Mouse (Mus musculus) embryonic facial prominence, embryonic 12.5 days (tissue): ENCODE measurements around the gene Olfr466. TPM values are rescaled to one million over a fixed set of nuclear protein-coding genes. Genes with fewer than 3 reads are reported as not detected.

Source experiments
- ATAC-seq: fragments of 200-750 bp; cut with Nextera tagmentation; 2 replicates; pipeline ENCODE4 v1.8.0; 2017; ENCODE audit not compliant: insufficient number of reproducible peaks, insufficient read depth, low FRiP score, low TSS enrichment
- H3K27ac ChIP-seq: fragments of 300-500 bp; sonication (generic); 2 replicates; pipeline ENCODE4 v1.5.1; 2016; ENCODE audit warnings: mild to moderate bottlenecking
- H3K27me3 ChIP-seq: fragments of 300-500 bp; sonication (generic); 2 replicates; pipeline ENCODE4 v1.6.1; 2016; ENCODE audit warnings: mild to moderate bottlenecking, moderate library complexity
- H3K36me3 ChIP-seq: fragments of 300-500 bp; sonication (generic); 2 replicates; pipeline ENCODE4 v1.6.1; 2016; ENCODE audit warnings: mild to moderate bottlenecking
- H3K4me1 ChIP-seq: fragments of 300-500 bp; sonication (generic); 2 replicates; pipeline ENCODE4 v1.6.1; 2016
- H3K4me2 ChIP-seq: fragments of 300-500 bp; sonication (generic); replicated peaks from 2 replicates; pipeline ENCODE4 v1.6.1; 2016; ENCODE audit warnings: mild to moderate bottlenecking, moderate library complexity
- H3K4me3 ChIP-seq: fragments of 300-500 bp; sonication (generic); 2 replicates; pipeline ENCODE4 v1.5.1; 2016; ENCODE audit warnings: mild to moderate bottlenecking
- H3K9ac ChIP-seq: fragments of 300-500 bp; sonication (generic); 2 replicates; pipeline ENCODE4 v1.6.1; 2016; ENCODE audit warnings: mild to moderate bottlenecking, moderate library complexity
- H3K9me3 ChIP-seq: fragments of 300-500 bp; sonication (generic); 2 replicates; pipeline ENCODE4 v1.6.1; 2016; ENCODE audit warnings: mild to moderate bottlenecking, moderate library complexity
- WGBS: fragments of 180-500 bp; shearing (Covaris S2); methylation state at CpG from one replicate; pipeline ENCODE4 v1.1.7; 2016; 5-methylcytosine and 5-hydroxymethylcytosine counted together
- polyA plus RNA-seq: library from polyadenylated mRNA; unstranded; fragments of >200 nt; fragmentation: Nextera tagmentation; extraction: Ambion mirVana; gene quantifications from 2 replicates; pipeline ENCODE4 v1.2.1, GENCODE M21; 2016

The Olfr466 gene
- polyA plus RNA-seq, 1 experiment from 2014 or later: not detected

DNA sequence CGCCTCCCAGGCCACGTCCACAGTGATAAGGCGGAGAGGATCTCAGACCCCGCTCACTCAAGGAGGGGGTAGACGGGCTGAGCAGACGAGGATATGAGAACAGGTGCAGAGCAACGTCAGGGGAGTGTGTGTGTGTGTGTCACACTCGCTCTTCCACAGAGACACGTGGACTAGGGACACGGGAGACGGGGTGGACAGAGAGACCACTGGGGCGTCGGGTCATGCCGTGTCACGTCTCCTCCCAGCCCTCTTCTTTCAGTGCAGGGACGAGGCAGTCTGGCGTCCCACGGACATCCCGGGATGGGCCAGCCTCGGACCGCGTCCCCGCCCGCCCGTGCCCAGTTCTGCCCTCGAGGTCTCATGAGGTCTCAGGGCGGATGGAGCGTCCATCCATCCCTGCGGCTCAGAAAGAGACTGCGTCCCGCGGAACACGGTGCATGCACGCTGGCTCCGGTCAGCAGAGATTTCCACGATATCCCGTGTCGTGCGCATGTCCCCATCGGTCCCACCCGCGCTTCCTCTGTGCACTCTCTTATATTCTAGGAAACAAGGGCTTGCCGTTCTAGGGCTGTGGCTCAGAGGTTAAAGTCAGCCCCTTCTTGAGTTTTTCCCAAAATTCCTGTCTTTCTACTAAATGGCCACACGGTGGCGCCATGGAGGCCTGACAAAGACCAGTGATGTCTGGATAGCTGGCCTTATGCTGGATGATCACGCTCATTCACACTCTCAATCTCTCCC is 25.9 kb downstream of the Olfr466 start:
- 0 out of 2 replicates have a peak overlapping the region, but pooled peaks have one; percentile 5 for H3K4me3 ChIP-seq
- peak overlapping the region; percentile 43 for H3K4me2 ChIP-seq
- no peak overlapping the region for H3K9ac ChIP-seq
- no peak overlapping the region for H3K27ac ChIP-seq
- H3K4me1 ChIP-seq: no peaks in the 10 kb centered on the region
- no peak for ATAC-seq
- no peaks in the 10 kb centered on the region for H3K27me3 ChIP-seq
- 0 out of 2 replicates have a peak, but pooled peaks cover 3% of the 10 kb centered on the region for H3K9me3 ChIP-seq
- WGBS: 18% methylated on average over 46 of the region's 46 CpGs
- H3K36me3 ChIP-seq: no peaks in the 10 kb centered on the region

DNA sequence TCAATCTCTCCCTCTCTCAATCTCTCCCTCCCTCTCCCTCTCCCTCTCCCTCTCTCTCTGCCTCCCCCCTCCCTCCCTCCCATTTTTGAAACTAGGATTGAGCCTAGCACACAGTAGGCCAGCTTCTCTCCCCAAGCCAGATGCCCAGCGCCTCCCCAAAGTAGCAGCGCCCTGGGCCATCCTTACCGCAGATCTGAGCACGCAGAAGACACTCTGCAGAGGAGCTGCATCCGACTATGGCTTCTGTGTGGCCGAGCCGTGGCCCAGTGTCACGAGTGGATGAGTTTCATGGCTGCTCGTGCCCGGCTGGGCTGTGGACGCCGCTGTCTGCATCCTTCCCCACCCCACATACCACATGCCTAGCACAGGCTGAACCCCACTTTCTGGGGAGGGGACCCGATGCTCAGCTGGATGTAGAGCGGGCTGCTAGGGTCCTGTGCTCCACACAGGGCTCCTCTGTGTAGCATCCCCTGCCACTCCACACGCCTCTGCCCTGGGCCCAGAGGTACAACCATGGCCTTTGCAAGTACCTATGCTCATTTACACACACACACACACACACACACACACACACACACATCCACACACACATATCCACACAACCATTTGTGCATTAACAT is 26.5 kb downstream of the Olfr466 start:
- Histone ChIP-seq H3K9me3 (no peaks in the 10 kb centered on the region), H3K9ac (no peak overlapping the region), H3K27me3 (no peaks in the 10 kb centered on the region), H3K27ac (no peak overlapping the region), H3K36me3 (no peaks in the 10 kb centered on the region), H3K4me2 (no peak overlapping the region), H3K4me1 (no peaks in the 10 kb centered on the region), H3K4me3 (no peak overlapping the region)
- ATAC-seq: no peak
- WGBS: 56% methylated on average over 15 of the region's 15 CpGs

DNA sequence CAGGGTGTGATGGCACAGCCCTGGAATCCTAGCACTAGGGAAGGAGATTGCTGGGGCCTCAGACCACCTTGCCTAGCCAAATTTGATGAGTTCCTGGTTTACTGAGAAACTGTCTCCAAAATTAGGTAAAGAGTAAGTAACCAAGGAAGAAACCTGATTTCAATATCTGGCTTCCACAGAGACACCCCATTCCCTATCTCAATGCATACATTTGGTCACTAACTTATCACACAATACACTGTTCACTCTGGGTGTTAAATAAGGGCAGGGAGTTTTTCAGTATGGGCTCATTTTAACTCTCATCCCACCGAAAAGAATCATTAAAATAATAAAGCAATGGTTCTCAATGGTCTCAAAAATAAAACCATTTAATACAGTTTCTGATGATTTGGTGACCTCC is 50.6 kb downstream of the Olfr466 start:
- H3K9me3 ChIP-seq: no peaks in the 10 kb centered on the region
- no peak overlapping the region for H3K9ac ChIP-seq
- 66% methylated on average over 1 of the region's 1 CpGs for WGBS
- H3K36me3 ChIP-seq: no peaks in the 10 kb centered on the region
- no peaks in the 10 kb centered on the region for H3K27me3 ChIP-seq
- H3K4me2 ChIP-seq: no peak overlapping the region
- ATAC-seq: no peak
- no peak overlapping the region for H3K27ac ChIP-seq
- H3K4me3 ChIP-seq: no peak overlapping the region
- H3K4me1 ChIP-seq: no peaks in the 10 kb centered on the region

Other genes with a start within 250 kb of the Olfr466 start
- 0.03 and 0.33 TPM in 2 replicates for gene Cntnap3, start 246.3 kb upstream of the Olfr466 start, polyA plus RNA-seq
- gene Spata31, start 232.8 kb upstream of the Olfr466 start, polyA plus RNA-seq: not detected in 2 replicates
- not detected in 2 replicates for gene Spata31d1c, start 117.2 kb upstream of the Olfr466 start, polyA plus RNA-seq
- not detected in 2 replicates for gene Prss47, start 97.5 kb upstream of the Olfr466 start, polyA plus RNA-seq
- 57.1 and 60.5 TPM in 2 replicates for gene Mfsd14b, start 37.3 kb upstream of the Olfr466 start, polyA plus RNA-seq
- not detected in 2 replicates for gene Olfr465-ps1, start 12.2 kb upstream of the Olfr466 start, polyA plus RNA-seq
- not detected in 2 replicates for gene Nlrp4f, start 55.7 kb downstream of the Olfr466 start, polyA plus RNA-seq
- not detected in 2 replicates for gene Gm10775, start 109.3 kb downstream of the Olfr466 start, polyA plus RNA-seq
- gene Zfp369, start 128.6 kb downstream of the Olfr466 start, polyA plus RNA-seq: 19.2 and 20.8 TPM in 2 replicates